Mouse (Mus musculus): Measurements from ENCODE around the gene Oas2. TPM values are rescaled to one million over a fixed set of nuclear protein-coding genes. Genes with fewer than 3 reads are reported as not detected.

Gene Oas2
- polyA plus RNA-seq, 2 experiments: 0.23 to 1.1 TPM

GRCm38 (mm10) chr5:120711416-120711815 lies 38.2 kb downstream of the Oas2 start:
- DNase-seq (ENCODE audit: low spot score): no peak
- H3K9me3 ChIP-seq (ENCODE audit: control insufficient read depth, low read length): no peaks in the 10 kb centered on the region
- no peak for ATAC-seq (ENCODE audit: low FRiP score, low read depth)
- WGBS: 1% methylated on average over 27 of the region's 43 CpGs
- no peaks in the 10 kb centered on the region for H3K36me3 ChIP-seq (ENCODE audit: control insufficient read depth, insufficient read depth, low read length)
- peak overlapping the region; percentile 91 for H3K4me2 ChIP-seq (replicated peaks; ENCODE audit: low read depth, low read length, severe bottlenecking)
- peak overlapping the region; percentile 49 for H3K4me3 ChIP-seq (replicated peaks; ENCODE audit: low read length)
- H3K4me1 ChIP-seq (ENCODE audit: control insufficient read depth, insufficient read depth, low read length): peaks cover 16% of the 10 kb centered on the region
- H3K27ac ChIP-seq (replicated peaks; ENCODE audit: low read depth, low read length): no peak overlapping the region
- no peak for TF ChIP-seq POLR2A (IDR thresholded peaks at IDR 0.05; ENCODE audit: borderline replicate concordance, extremely low read depth, insufficient read depth, insufficient read length)
- H3K9ac ChIP-seq (ENCODE audit: low read depth, low read length, severe bottlenecking): peak overlapping the region; percentile 59
- peaks cover 60% of the 10 kb centered on the region for H3K27me3 ChIP-seq (ENCODE audit: control insufficient read depth, insufficient read depth, low read length)

GRCm38 (mm10) chr5:120710826-120711248 lies 38.8 kb downstream of the Oas2 start:
- Histone ChIP-seq H3K9ac (ENCODE audit: low read depth, low read length, severe bottlenecking) (peak overlapping the region; percentile 59), H3K36me3 (ENCODE audit: control insufficient read depth, insufficient read depth, low read length) (no peaks in the 10 kb centered on the region), H3K27ac (replicated peaks; ENCODE audit: low read depth, low read length) (no peak overlapping the region), H3K4me2 (replicated peaks; ENCODE audit: low read depth, low read length, severe bottlenecking) (peak overlapping the region; percentile 91), H3K27me3 (ENCODE audit: control insufficient read depth, insufficient read depth, low read length) (peaks cover 60% of the 10 kb centered on the region), H3K9me3 (ENCODE audit: control insufficient read depth, low read length) (no peaks in the 10 kb centered on the region), H3K4me3 (replicated peaks; ENCODE audit: low read length) (peak overlapping the region; percentile 49), H3K4me1 (ENCODE audit: control insufficient read depth, insufficient read depth, low read length) (peaks cover 17% of the 10 kb centered on the region)
- TF ChIP-seq POLR2A (IDR thresholded peaks at IDR 0.05; ENCODE audit: borderline replicate concordance, extremely low read depth, insufficient read depth, insufficient read length): no peak
- DNase-seq (ENCODE audit: low spot score) (no peak), ATAC-seq (ENCODE audit: low FRiP score, low read depth) (no peak)
- under 1% methylated on average over 17 of the region's 34 CpGs for WGBS

DNA sequence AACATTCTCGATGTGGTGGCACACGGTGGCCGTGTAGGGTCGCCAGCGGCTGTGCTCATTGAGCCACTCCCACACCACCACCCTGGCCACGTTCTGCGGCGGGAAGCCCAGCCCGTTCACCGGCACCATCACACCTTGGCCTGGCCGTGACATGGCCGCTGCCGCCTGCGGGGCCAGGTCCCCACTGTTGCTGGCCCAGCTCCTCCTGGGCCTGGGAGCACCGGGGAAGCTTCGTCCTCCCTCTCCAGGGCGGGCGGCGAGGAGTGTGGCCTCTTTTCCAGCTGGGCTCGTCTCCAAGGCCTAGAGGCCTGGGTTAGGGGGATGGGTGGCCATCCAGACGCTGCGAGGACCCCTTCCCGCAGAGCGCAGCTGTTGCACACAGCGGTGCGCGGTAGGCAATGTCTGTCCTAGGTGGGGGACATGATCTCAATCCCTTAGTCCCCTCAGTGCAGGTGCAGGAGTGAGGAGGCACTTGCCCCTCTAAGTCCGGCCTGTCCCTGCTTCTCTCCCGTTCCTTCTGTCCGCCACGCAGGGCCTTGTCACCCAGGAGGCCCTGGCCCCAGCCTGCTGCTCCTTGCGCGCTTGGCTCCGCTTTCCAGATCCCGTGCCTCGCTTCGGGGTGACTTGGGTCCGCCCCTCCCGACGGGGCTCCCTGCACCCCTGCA lies 39.4 kb downstream of the Oas2 start:
- H3K27me3 ChIP-seq (ENCODE audit: control insufficient read depth, insufficient read depth, low read length): peaks cover 60% of the 10 kb centered on the region
- peak overlapping the region; percentile 59 for H3K9ac ChIP-seq (ENCODE audit: low read depth, low read length, severe bottlenecking)
- TF ChIP-seq POLR2A (IDR thresholded peaks at IDR 0.05; ENCODE audit: borderline replicate concordance, extremely low read depth, insufficient read depth, insufficient read length): no peak
- no peak overlapping the region for H3K27ac ChIP-seq (replicated peaks; ENCODE audit: low read depth, low read length)
- WGBS: 4% methylated on average over 33 of the region's 40 CpGs
- peak overlapping the region; percentile 91 for H3K4me2 ChIP-seq (replicated peaks; ENCODE audit: low read depth, low read length, severe bottlenecking)
- H3K4me3 ChIP-seq (replicated peaks; ENCODE audit: low read length): peak overlapping the region; percentile 49
- H3K36me3 ChIP-seq (ENCODE audit: control insufficient read depth, insufficient read depth, low read length): no peaks in the 10 kb centered on the region
- ATAC-seq (ENCODE audit: low FRiP score, low read depth): peak; percentile 71
- H3K9me3 ChIP-seq (ENCODE audit: control insufficient read depth, low read length): no peaks in the 10 kb centered on the region
- DNase-seq (ENCODE audit: low spot score): peak; percentile 43
- peaks cover 17% of the 10 kb centered on the region for H3K4me1 ChIP-seq (ENCODE audit: control insufficient read depth, insufficient read depth, low read length)

DNA sequence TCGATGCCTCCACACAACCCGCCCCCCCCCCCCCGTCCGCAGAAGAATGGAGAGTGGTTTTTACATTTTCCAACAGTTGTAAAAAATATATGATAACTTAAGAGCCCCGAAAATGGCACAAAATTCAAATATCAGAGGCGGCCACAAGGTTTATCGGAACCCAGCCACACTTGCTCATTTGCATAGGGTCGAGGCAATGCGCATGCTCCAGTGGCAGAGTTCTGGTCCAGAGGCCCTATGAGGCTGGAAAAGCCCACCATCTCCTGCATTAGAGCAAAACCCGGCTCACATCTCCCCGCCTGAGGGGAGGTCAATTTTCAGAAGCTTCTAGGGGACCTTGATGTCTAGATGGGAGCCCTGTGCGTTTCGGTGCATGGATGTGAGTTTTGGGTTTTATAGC lies 42.7 kb downstream of the Oas2 start:
- 40% methylated on average over 13 of the region's 13 CpGs for whole genome bisulfite sequencing
- TF ChIP-seq POLR2A (IDR thresholded peaks at IDR 0.05; ENCODE audit: borderline replicate concordance, extremely low read depth, insufficient read depth, insufficient read length): no peak
- peaks cover 17% of the 10 kb centered on the region for H3K4me1 ChIP-seq (ENCODE audit: control insufficient read depth, insufficient read depth, low read length)
- no peaks in the 10 kb centered on the region for H3K36me3 ChIP-seq (ENCODE audit: control insufficient read depth, insufficient read depth, low read length)
- peaks cover 35% of the 10 kb centered on the region for H3K27me3 ChIP-seq (ENCODE audit: control insufficient read depth, insufficient read depth, low read length)
- ATAC-seq (ENCODE audit: low FRiP score, low read depth): no peak
- no peak overlapping the region for H3K27ac ChIP-seq (replicated peaks; ENCODE audit: low read depth, low read length)
- H3K4me2 ChIP-seq (replicated peaks; ENCODE audit: low read depth, low read length, severe bottlenecking): peak overlapping the region; percentile 19; the same call in 1 of the 2 replicates
- no peak overlapping the region for H3K4me3 ChIP-seq (replicated peaks; ENCODE audit: low read length)
- no peak for DNase-seq (ENCODE audit: low spot score)
- no peak overlapping the region for H3K9ac ChIP-seq (ENCODE audit: low read depth, low read length, severe bottlenecking)
- H3K9me3 ChIP-seq (ENCODE audit: control insufficient read depth, low read length): no peaks in the 10 kb centered on the region

GRCm38 (mm10) chr5:120706541-120706940 lies 43.1 kb downstream of the Oas2 start:
- DNase-seq (ENCODE audit: low spot score) (no peak), ATAC-seq (ENCODE audit: low FRiP score, low read depth) (no peak)
- no peak overlapping the region for H3K27ac ChIP-seq (replicated peaks; ENCODE audit: low read depth, low read length)
- WGBS: 5% methylated on average over 16 of the region's 16 CpGs
- no peaks in the 10 kb centered on the region for H3K36me3 ChIP-seq (ENCODE audit: control insufficient read depth, insufficient read depth, low read length)
- H3K4me2 ChIP-seq (replicated peaks; ENCODE audit: low read depth, low read length, severe bottlenecking): peak overlapping the region; percentile 19; the same call in 1 of the 2 replicates
- no peaks in the 10 kb centered on the region for H3K9me3 ChIP-seq (ENCODE audit: control insufficient read depth, low read length)
- H3K9ac ChIP-seq (ENCODE audit: low read depth, low read length, severe bottlenecking): no peak overlapping the region
- TF ChIP-seq POLR2A (IDR thresholded peaks at IDR 0.05; ENCODE audit: borderline replicate concordance, extremely low read depth, insufficient read depth, insufficient read length): no peak
- no peak overlapping the region for H3K4me3 ChIP-seq (replicated peaks; ENCODE audit: low read length)
- peaks cover 17% of the 10 kb centered on the region for H3K4me1 ChIP-seq (ENCODE audit: control insufficient read depth, insufficient read depth, low read length)
- H3K27me3 ChIP-seq (ENCODE audit: control insufficient read depth, insufficient read depth, low read length): peaks cover 31% of the 10 kb centered on the region
